Mouse (Mus musculus) ovary, postnatal 14 days (tissue): ENCODE results near the gene Gpatch1.

Source experiments
- DNase-seq: peaks from one replicate; pipeline ENCODE4 v3.0.0; 2022; ENCODE audit warnings: low spot score

Gpatch1 gene

GRCm38 (mm10) chr7:35234361-35235245 is 83.6 kb downstream of the Gpatch1 start:
- peak; percentile 99 for DNase-seq

- no peak for DNase-seq
Measured at GRCm38 (mm10) chr7:35233861-35234260, 84.4 kb downstream of the Gpatch1 start.

DNA sequence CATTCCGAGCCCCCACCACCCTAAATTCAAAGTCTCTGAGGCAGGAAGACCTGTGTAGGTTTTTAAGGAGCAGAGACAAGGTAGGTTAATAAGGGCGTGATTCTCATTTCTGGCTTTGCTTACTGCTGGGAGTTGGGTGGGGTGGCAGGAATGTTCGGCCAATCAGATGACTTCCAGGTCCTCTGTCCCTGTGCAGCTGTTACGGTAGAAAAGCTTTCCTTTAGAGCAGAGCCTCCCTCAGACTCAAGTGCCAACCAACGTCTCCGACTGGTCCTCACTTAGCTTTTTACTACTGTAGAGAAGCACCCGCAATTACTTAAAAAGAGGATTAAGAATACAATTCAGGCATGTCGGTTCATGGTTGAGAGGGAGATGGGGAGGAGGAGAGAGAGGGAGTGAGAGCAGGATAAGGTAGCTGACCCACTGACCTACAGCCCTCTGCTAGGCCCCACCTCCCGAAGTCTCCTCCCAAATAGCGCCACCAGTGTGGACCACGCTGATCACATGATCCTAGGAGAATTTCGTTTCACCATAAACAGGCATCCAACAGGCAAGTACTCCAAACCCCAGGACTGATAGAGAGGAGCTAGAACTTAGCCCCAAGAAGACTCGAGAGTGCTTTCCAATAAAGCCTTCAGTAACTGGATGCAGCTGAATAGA is 85.3 kb downstream of the Gpatch1 start:
- DNase-seq: no peak

GRCm38 (mm10) chr7:35230333-35230732 is 87.9 kb downstream of the Gpatch1 start:
- DNase-seq: no peak
